ENCODE assay signal across 9 mouse cellular contexts in genomic region chr10:84758483-84759431, GRCm38 (mm10). TPM values are rescaled to one million over a fixed set of nuclear protein-coding genes. Genes with fewer than 3 reads are reported as not detected.
A peak's percentile ranks its signal among the peaks of the same experiment; 100 is the strongest.
DNase-seq lines count a peak whose midpoint lies in the region; ATAC-seq and TF ChIP-seq lines count a peak whose summit lies in the region.
"Had no signal": no experiment of that assay in that cellular context is flagged by ENCODE, and none has a peak within 500 bp of the region (broad histone marks: within the 10 kb centered on the region; RNA-seq: fewer than 3 reads in every experiment).

No protein-coding gene starts in this region.

- no peaks in the 10 kb centered on the region for H3K9me3 ChIP-seq in forebrain, postnatal 0 days (ENCODE audit: low read length)
- H3K9me3 ChIP-seq in limb, embryonic 12.5 days, result no peaks in the 10 kb centered on the region

- peak; percentile 72 for DNase-seq in heart, adult 11 months
- no peak for DNase-seq in heart, postnatal 4 days
- peak; percentile 35 to 40 for DNase-seq in B cell, adult 2 months
- DNase-seq in forebrain, postnatal 0 days, result peak; percentile 47
- DNase-seq in spleen, postnatal 14 days (ENCODE audit: low spot score in 2 of 2), result no peak
- no peak for DNase-seq in cerebellum, postnatal 36 days

- H3K27ac ChIP-seq in forebrain, postnatal 0 days (ENCODE audit: low read depth, low read length), result no peak overlapping the region
- no peak overlapping the region for H3K27ac ChIP-seq in limb, embryonic 12.5 days

- peak overlapping the region; percentile 4; the same call in 1 of the 2 replicates for H3K9ac ChIP-seq in forebrain, postnatal 0 days
- 0 out of 2 replicates have a peak overlapping the region, but pooled peaks have one; percentile 23 for H3K9ac ChIP-seq in limb, embryonic 12.5 days (replicated peaks)

- H3K36me3 ChIP-seq in forebrain, postnatal 0 days (ENCODE audit: insufficient read depth), result no peaks in the 10 kb centered on the region
- no peaks in the 10 kb centered on the region for H3K36me3 ChIP-seq in limb, embryonic 12.5 days

- ATAC-seq in forebrain, postnatal 0 days, result no peak
- ATAC-seq in limb, embryonic 12.5 days (ENCODE audit: insufficient number of reproducible peaks, insufficient read depth, low FRiP score, low TSS enrichment, low read depth), result no peak
- ATAC-seq in megakaryocyte-erythroid progenitor cell, adult 5-6 weeks (replicated peaks; ENCODE audit: low FRiP score, low TSS enrichment, poor library complexity, severe bottlenecking), result no peak

- TF ChIP-seq CTCF in forebrain, postnatal 0 days (IDR thresholded peaks at IDR 0.05; ENCODE audit: low read depth), result no peak

- H3K27me3 ChIP-seq in forebrain, postnatal 0 days (ENCODE audit: insufficient read depth, low read length), result peaks cover 43% of the 10 kb centered on the region
- H3K27me3 ChIP-seq in limb, embryonic 12.5 days, result peaks cover 98% of the 10 kb centered on the region

- WGBS in forebrain, postnatal 0 days, result 6% methylated on average over 51 of the region's 51 CpGs
- 3% methylated on average over 51 of the region's 51 CpGs for WGBS in limb, embryonic 12.5 days

- peak overlapping the region; percentile 21 for H3K4me3 ChIP-seq in forebrain, postnatal 0 days (ENCODE audit: low read depth, low read length)
- peak overlapping the region; percentile 40 for H3K4me3 ChIP-seq in limb, embryonic 12.5 days (replicated peaks)

- H3K4me1 ChIP-seq in forebrain, postnatal 0 days (ENCODE audit: insufficient read depth), result peaks cover 12% of the 10 kb centered on the region; the same call in 1 of the 2 replicates
- peaks cover 49% of the 10 kb centered on the region for H3K4me1 ChIP-seq in limb, embryonic 12.5 days (replicated peaks)

- peak overlapping the region; percentile 84 for H3K4me2 ChIP-seq in forebrain, postnatal 0 days (ENCODE audit: low read depth)
- H3K4me2 ChIP-seq in limb, embryonic 12.5 days, result peak overlapping the region; percentile 69

RNA-seq across cellular contexts. Expression of gene Rfx4, which starts 2.9 kb away (rescaled TPM):
- not detected for total RNA-seq in heart, postnatal 4 days (2021)
- 5.2 and 8.1 TPM in 2 replicates for total RNA-seq in forebrain, postnatal 0 days (2014; rRNA removed)
- polyA plus RNA-seq in forebrain, postnatal 0 days (2015; fragmentation: Nextera tagmentation; extraction: Ambion mirVana), result 5.6 and 7.3 TPM in 2 replicates
- 1.2 and 1.3 TPM in 2 replicates for polyA plus RNA-seq in limb, embryonic 12.5 days (2016; fragmentation: Nextera tagmentation; extraction: Ambion mirVana)
- total RNA-seq in megakaryocyte-erythroid progenitor cell, adult 5-6 weeks (2014; fragmentation: Nextera tagmentation), result not detected in 2 replicates
- not detected in 2 replicates for total RNA-seq in megakaryocyte-erythroid progenitor cell, adult 5-6 weeks (2017)
- polyA plus RNA-seq: liver, embryonic 16.5 days had no signal

Comparison
In these comparisons a context has a peak if more than half of its experiments do, and no peak if none do; other contexts are left out.
1. DNase-seq: peak in heart, adult 11 months (single experiment), B cell, adult 2 months (2 of 2) and forebrain, postnatal 0 days (single experiment); none in heart, postnatal 4 days (single experiment), spleen, postnatal 14 days (0 of 2) and cerebellum, postnatal 36 days (0 of 2).